Mouse (Mus musculus) G1E (cell line): Measurements from ENCODE around the gene Ctdspl.

Source experiments
- CTCF ChIP-seq: IDR thresholded peaks from 2 replicates; pipeline ENCODE4 v1.5.1; 2012; ENCODE audit warnings: low read depth, low read length, inconsistent platforms, mixed read lengths
- GATA1 ChIP-seq: IDR thresholded peaks from 2 replicates; pipeline ENCODE4 v1.6.1; 2012; ENCODE audit warnings: borderline replicate concordance, low read length, inconsistent platforms, mixed read lengths
- GATA2 ChIP-seq: IDR thresholded peaks from 2 replicates; pipeline ENCODE4 v1.6.1; 2012; ENCODE audit warnings: low read depth, low read length, inconsistent platforms, borderline replicate concordance
- POLR2AphosphoS5 ChIP-seq: IDR thresholded peaks from 2 replicates; pipeline ENCODE4 v1.6.1; 2012; ENCODE audit warnings: low read depth, low read length, inconsistent platforms; ENCODE audit not compliant: insufficient replicate concordance
- TAL1 ChIP-seq: conservative IDR thresholded peaks from 2 replicates; pipeline ENCODE4 v1.6.1; 2012; ENCODE audit warnings: low read depth, low read length, inconsistent platforms, mixed read lengths

DNA sequence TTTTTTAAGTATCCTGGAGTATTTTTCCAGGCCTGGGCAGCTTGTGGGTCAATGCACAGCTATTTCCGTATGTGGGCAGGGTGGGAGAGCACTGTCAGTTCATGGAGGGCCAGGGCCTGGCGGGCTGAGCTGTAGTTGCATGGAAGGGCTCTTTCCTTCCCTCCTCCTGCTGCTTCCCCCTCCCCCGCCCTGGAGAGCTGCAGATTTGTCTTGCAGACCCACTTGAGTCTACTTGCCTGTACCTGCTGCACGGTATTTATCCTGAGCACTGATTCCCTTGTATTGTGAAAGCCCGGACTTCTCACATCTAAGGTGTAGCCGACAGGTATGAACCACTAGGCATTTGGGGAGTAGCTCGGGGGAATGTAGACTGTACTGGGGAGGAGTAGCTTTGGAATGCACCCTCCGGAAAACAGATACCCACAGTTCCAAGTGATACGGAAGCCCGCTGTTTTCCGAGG lies 49.0 kb downstream of the Ctdspl start:
- no peak for TF ChIP-seq CTCF
- TF ChIP-seq GATA2: no peak
- no peak for TF ChIP-seq TAL1
- no peak for TF ChIP-seq GATA1
- no peak for TF ChIP-seq POLR2AphosphoS5
